Mouse (Mus musculus) kidney, postnatal 0 days (tissue): ENCODE measurements around the gene Rgs10. TPM values are rescaled to one million over a fixed set of nuclear protein-coding genes. Genes with fewer than 3 reads are reported as not detected.

Experiments
- ATAC-seq: fragments of 200-750 bp; cut with Nextera tagmentation; replicated peaks from 2 replicates; pipeline ENCODE4 v1.8.0; 2017; ENCODE audit warnings: low read depth, moderate number of reproducible peaks, moderate TSS enrichment, moderate library complexity; ENCODE audit not compliant: low FRiP score
- DNase-seq: peaks from one replicate; pipeline ENCODE4 v3.0.0-alpha.2; 2016; ENCODE audit warnings: low spot score
- H3K27ac ChIP-seq: fragments of 300-500 bp; sonication (generic); 2 replicates; pipeline ENCODE4 v1.5.1; 2014; ENCODE audit warnings: mild to moderate bottlenecking
- H3K27me3 ChIP-seq: fragments of 300-500 bp; sonication (generic); 2 replicates; pipeline ENCODE4 v1.6.1; 2014; ENCODE audit warnings: low read length, mixed read lengths; ENCODE audit not compliant: insufficient read depth
- H3K36me3 ChIP-seq: fragments of 300-500 bp; sonication (generic); 2 replicates; pipeline ENCODE4 v1.6.1; 2014; ENCODE audit warnings: low read length, mixed read lengths; ENCODE audit not compliant: insufficient read depth
- H3K4me1 ChIP-seq: fragments of 300-500 bp; sonication (generic); replicated peaks from 2 replicates; pipeline ENCODE4 v1.6.1; 2014; ENCODE audit warnings: antibody characterized with exemption, low read length, mixed read lengths; ENCODE audit not compliant: insufficient read depth
- H3K4me2 ChIP-seq: fragments of 300-500 bp; sonication (generic); 2 replicates; pipeline ENCODE4 v1.6.1; 2014; ENCODE audit warnings: mild to moderate bottlenecking, low read length, moderate library complexity, mixed read lengths
- H3K4me3 ChIP-seq: fragments of 300-500 bp; sonication (generic); replicated peaks from 2 replicates; pipeline ENCODE4 v1.5.1; 2014; ENCODE audit warnings: low read depth, low read length
- H3K9ac ChIP-seq: fragments of 300-500 bp; sonication (generic); 2 replicates; pipeline ENCODE4 v1.6.1; 2014; ENCODE audit warnings: low read depth, low read length
- H3K9me3 ChIP-seq: fragments of 300-500 bp; sonication (generic); replicated peaks from 2 replicates; pipeline ENCODE4 v1.6.1; 2016; ENCODE audit warnings: low read length, inconsistent platforms, mixed read lengths
- CTCF ChIP-seq: IDR thresholded peaks from 2 replicates; pipeline ENCODE4 v1.5.1; 2016; ENCODE audit warnings: antibody characterized with exemption, low read depth, mild to moderate bottlenecking, moderate library complexity
- whole genome bisulfite sequencing: fragments of 180-500 bp; shearing (Covaris S2); extraction: QIAGEN DNeasy Blood & Tissue Kit; methylation state at CpG from one replicate; pipeline ENCODE4 v1.1.7; 2014; 5-methylcytosine and 5-hydroxymethylcytosine counted together
- polyA plus RNA-seq: library from polyadenylated mRNA; unstranded; fragments of >200 nt; fragmentation: Nextera tagmentation; extraction: Ambion mirVana; gene quantifications from 2 replicates; pipeline ENCODE4 v1.2.1, GENCODE M21; 2015

Rgs10 gene
- polyA plus RNA-seq, 1 experiment from 2014 or later: 6.6 TPM

- Histone ChIP-seq H3K36me3 (no peaks in the 10 kb centered on the region), H3K4me1 (no peaks in the 10 kb centered on the region), H3K27me3 (no peaks in the 10 kb centered on the region), H3K9me3 (no peaks in the 10 kb centered on the region), H3K4me3 (no peak overlapping the region), H3K9ac (no peak overlapping the region), H3K4me2 (no peak overlapping the region), H3K27ac (no peak overlapping the region)
- ATAC-seq (no peak), DNase-seq (no peak)
- 72% methylated on average over 18 of the region's 18 CpGs for WGBS
- TF ChIP-seq CTCF: no peak
Observed at GRCm38 (mm10) chr7:128392071-128392971, 26.2 kb downstream of the Rgs10 start.

- Histone ChIP-seq H3K27me3 (no peaks in the 10 kb centered on the region), H3K36me3 (no peaks in the 10 kb centered on the region), H3K4me2 (no peak overlapping the region), H3K27ac (no peak overlapping the region), H3K9ac (no peak overlapping the region), H3K4me3 (no peak overlapping the region), H3K4me1 (no peaks in the 10 kb centered on the region), H3K9me3 (no peaks in the 10 kb centered on the region)
- WGBS: 39% methylated on average over 12 of the region's 12 CpGs
- no peak for ATAC-seq
- DNase-seq: peak; percentile 14
- TF ChIP-seq CTCF: no peak
Observed at GRCm38 (mm10) chr7:128391267-128392057, 27.1 kb downstream of the Rgs10 start.

- no peak overlapping the region for H3K4me2 ChIP-seq
- H3K36me3 ChIP-seq: no peaks in the 10 kb centered on the region
- peak; percentile 40; the same call in 1 of the 2 replicates for ATAC-seq
- H3K27me3 ChIP-seq: no peaks in the 10 kb centered on the region
- no peaks in the 10 kb centered on the region for H3K4me1 ChIP-seq
- no peak overlapping the region for H3K27ac ChIP-seq
- H3K9ac ChIP-seq: no peak overlapping the region
- WGBS: 20% methylated on average over 7 of the region's 7 CpGs
- TF ChIP-seq CTCF: no peak
- no peaks in the 10 kb centered on the region for H3K9me3 ChIP-seq
- DNase-seq: peak; percentile 70
- H3K4me3 ChIP-seq: no peak overlapping the region
Observed at GRCm38 (mm10) chr7:128388968-128389367, 29.6 kb downstream of the Rgs10 start.

GRCm38 (mm10) chr7:128383726-128384463 lies 34.7 kb downstream of the Rgs10 start:
- Histone ChIP-seq H3K27me3 (no peaks in the 10 kb centered on the region), H3K4me3 (no peak overlapping the region), H3K9ac (no peak overlapping the region), H3K36me3 (no peaks in the 10 kb centered on the region), H3K4me2 (no peak overlapping the region), H3K27ac (no peak overlapping the region), H3K4me1 (no peaks in the 10 kb centered on the region), H3K9me3 (no peaks in the 10 kb centered on the region)
- WGBS: 60% methylated on average over 10 of the region's 10 CpGs
- no peak for TF ChIP-seq CTCF
- no peak for ATAC-seq
- no peak for DNase-seq

- DNase-seq: no peak
- H3K4me3 ChIP-seq: no peak overlapping the region
- ATAC-seq: no peak
- no peak overlapping the region for H3K27ac ChIP-seq
- no peak for TF ChIP-seq CTCF
- no peaks in the 10 kb centered on the region for H3K4me1 ChIP-seq
- no peaks in the 10 kb centered on the region for H3K9me3 ChIP-seq
- H3K27me3 ChIP-seq: no peaks in the 10 kb centered on the region
- 56% methylated on average over 7 of the region's 7 CpGs for WGBS
- H3K36me3 ChIP-seq: no peaks in the 10 kb centered on the region
- H3K9ac ChIP-seq: no peak overlapping the region
- H3K4me2 ChIP-seq: no peak overlapping the region
Observed at GRCm38 (mm10) chr7:128383189-128383725, 35.3 kb downstream of the Rgs10 start.

- H3K4me2 ChIP-seq: no peak overlapping the region
- DNase-seq (no peak), ATAC-seq (no peak)
- WGBS: 96% methylated on average over 6 of the region's 6 CpGs
- TF ChIP-seq CTCF: no peak
- H3K27ac ChIP-seq: no peak overlapping the region
- no peaks in the 10 kb centered on the region for H3K36me3 ChIP-seq
- no peak overlapping the region for H3K4me3 ChIP-seq
- H3K4me1 ChIP-seq: no peaks in the 10 kb centered on the region
- no peaks in the 10 kb centered on the region for H3K27me3 ChIP-seq
- no peak overlapping the region for H3K9ac ChIP-seq
- H3K9me3 ChIP-seq: no peaks in the 10 kb centered on the region
Observed at GRCm38 (mm10) chr7:128382527-128382860, 36.1 kb downstream of the Rgs10 start.
